Mouse (Mus musculus) bone marrow, adult 2 months (tissue): ENCODE data around the gene Rtp4. TPM values are rescaled to one million over a fixed set of nuclear protein-coding genes. Genes with fewer than 3 reads are reported as not detected.
A peak's percentile ranks its signal among the peaks of the same experiment; 100 is the strongest.

Experiments used
- H3K27ac ChIP-seq: fragments of 200-500 bp; 2 replicates; pipeline ENCODE4 v1.5.1; 2012; ENCODE audit warnings: low read depth, mild to moderate bottlenecking, control low read depth, inconsistent platforms, low read length; ENCODE audit not compliant: control insufficient read depth, poor library complexity, insufficient read depth
- H3K4me1 ChIP-seq: fragments of 200-500 bp; 2 replicates; pipeline ENCODE4 v1.6.1; 2011; ENCODE audit warnings: low read length; ENCODE audit not compliant: control insufficient read depth, insufficient read depth
- H3K4me3 ChIP-seq: fragments of 200-500 bp; replicated peaks from 2 replicates; pipeline ENCODE3; 2011; ENCODE audit warnings: mild to moderate bottlenecking, low read depth, low read length, control low read depth; ENCODE audit not compliant: control insufficient read depth
- CTCF ChIP-seq: fragments of 200-500 bp; IDR thresholded peaks from 2 replicates; pipeline ENCODE4 v1.5.1; 2011; ENCODE audit warnings: low read length, control low read depth; ENCODE audit not compliant: control insufficient read depth, insufficient read depth
- POLR2A ChIP-seq: fragments of 200-500 bp; IDR thresholded peaks from 2 replicates; pipeline ENCODE4 v1.6.1; 2011; ENCODE audit warnings: low read depth, mild to moderate bottlenecking, control low read depth, low read length, borderline replicate concordance; ENCODE audit not compliant: control insufficient read depth
- WGBS: fragments of 180-500 bp; shearing (Covaris S2); methylation state at CpG from one replicate; pipeline ENCODE4 v1.1.7; 2018; 5-methylcytosine and 5-hydroxymethylcytosine counted together
- polyA plus RNA-seq: library from polyadenylated mRNA; stranded (reverse); fragments of >200 nt; gene quantifications from 2 replicates; pipeline ENCODE4 v1.2.4, GENCODE M21; 2011; ENCODE audit warnings: low replicate concordance; ENCODE audit not compliant: missing spikeins, insufficient read depth, insufficient read length

Gene Rtp4
- polyA plus RNA-seq, 1 experiment = 25.6 TPM

DNA sequence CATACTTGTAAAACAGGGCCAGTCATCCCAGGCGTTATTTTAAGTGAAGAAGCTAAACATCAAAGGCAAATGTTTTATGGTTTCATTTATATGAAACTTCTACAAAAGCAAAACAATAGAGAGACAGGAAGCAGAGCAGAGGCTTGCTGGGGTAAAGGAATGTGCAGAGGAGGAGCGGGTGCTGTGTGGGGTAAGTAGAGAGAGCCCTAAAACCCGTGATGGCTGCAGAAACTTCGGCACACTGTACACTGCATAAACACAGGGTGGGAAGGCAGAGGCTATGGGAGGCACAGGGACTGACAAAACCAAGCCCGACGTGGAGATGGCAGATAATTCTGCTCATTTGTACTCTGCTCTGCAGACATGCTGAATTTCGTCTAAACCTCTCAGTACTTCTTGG is 24.3 kb downstream of the Rtp4 start:
- 51% methylated on average over 7 of the region's 7 CpGs for WGBS
- TF ChIP-seq POLR2A (no peak), CTCF (no peak)
- no peak overlapping the region for H3K27ac ChIP-seq
- H3K4me3 ChIP-seq = no peak overlapping the region
- no peaks in the 10 kb centered on the region for H3K4me1 ChIP-seq

DNA sequence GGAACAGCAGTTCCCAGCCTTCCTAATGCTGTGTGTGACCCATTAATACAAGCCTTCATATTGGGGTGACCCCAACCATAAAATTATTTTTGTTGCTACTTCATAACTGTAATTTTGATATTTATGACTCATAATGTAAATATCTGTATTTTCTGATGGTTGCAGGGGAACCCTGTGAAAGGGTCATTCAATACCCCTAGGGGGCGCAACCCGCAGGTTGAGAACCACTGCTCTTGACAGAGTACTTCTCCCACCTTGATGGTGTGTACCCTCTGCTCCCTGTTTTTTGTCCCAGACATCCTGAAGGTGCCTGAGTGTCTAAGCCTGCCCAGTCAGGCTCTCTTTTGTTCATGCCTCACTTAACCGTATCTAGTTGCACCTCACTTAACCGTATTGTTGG is 27.7 kb downstream of the Rtp4 start:
- H3K4me1 ChIP-seq = no peaks in the 10 kb centered on the region
- WGBS = 89% methylated on average over 4 of the region's 4 CpGs
- no peak overlapping the region for H3K27ac ChIP-seq
- H3K4me3 ChIP-seq = no peak overlapping the region
- TF ChIP-seq POLR2A (no peak), CTCF (peak; percentile 20; the same call in 1 of the 2 replicates)

DNA sequence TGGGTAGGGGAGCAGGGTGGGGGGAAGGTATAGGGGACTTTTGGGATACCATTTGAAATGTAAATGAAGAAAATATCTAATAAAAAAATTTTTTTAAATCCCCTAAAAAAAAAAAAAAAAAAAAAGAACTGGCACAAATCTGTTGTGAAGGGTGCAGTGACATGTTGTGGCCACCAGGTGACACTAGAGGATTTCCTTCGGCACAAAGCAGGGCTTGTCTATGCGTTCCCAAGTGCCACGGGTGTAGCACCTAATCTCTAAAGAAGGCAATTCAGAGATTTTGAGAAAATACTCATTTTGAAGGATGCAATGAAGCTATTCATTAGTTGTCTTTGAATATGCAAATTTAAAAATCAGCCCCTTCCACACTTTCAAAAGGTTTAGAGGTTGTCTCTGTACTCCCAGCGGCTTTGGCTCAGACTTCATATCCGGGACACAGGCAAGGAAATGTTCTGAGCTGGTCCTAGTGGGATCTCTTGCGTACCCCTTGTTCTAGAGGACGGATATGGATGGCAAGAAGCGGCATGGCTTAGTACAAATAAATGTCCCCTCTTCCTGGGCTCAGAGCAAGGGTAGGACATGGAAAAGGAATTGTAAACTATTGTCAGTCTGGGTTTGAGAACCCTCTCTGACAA is 30.4 kb downstream of the Rtp4 start:
- TF ChIP-seq CTCF (peak; percentile 90), POLR2A (no peak)
- Histone ChIP-seq H3K27ac (no peak overlapping the region), H3K4me1 (no peaks in the 10 kb centered on the region), H3K4me3 (no peak overlapping the region)
- WGBS = 42% methylated on average over 8 of the region's 8 CpGs

DNA sequence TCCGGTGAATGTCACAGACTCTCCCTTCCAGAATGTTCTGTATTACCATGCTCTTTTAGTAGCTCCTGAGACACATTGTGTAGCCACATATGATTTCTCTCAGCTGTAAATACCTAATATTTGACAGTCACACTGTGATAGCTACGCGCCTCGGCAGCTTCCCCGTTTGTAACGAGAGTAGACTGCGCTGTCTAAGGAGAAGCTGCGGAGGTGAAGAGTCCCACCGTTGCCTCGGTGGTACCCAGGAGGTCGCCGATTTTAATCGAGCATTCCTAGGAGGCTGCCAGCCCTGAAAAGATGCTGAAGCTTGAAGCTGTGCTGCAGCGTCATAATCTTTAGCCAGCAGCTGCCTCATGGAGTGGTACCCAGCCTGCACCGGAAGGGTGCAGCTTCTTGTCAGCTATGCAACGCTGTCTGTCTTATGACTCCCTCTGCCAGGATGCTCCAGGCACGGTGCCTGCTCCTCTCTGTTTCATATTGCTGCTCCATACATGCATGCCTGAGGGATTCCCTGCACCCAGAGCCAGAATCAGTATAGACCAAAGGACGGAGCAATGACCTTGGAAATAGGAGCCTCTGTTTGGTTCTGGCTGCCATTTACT is 31.0 kb downstream of the Rtp4 start:
- no peak for TF ChIP-seq CTCF
- TF ChIP-seq POLR2A = no peak
- H3K27ac ChIP-seq = no peak overlapping the region
- no peak overlapping the region for H3K4me3 ChIP-seq
- WGBS = 80% methylated on average over 18 of the region's 18 CpGs
- no peaks in the 10 kb centered on the region for H3K4me1 ChIP-seq

DNA sequence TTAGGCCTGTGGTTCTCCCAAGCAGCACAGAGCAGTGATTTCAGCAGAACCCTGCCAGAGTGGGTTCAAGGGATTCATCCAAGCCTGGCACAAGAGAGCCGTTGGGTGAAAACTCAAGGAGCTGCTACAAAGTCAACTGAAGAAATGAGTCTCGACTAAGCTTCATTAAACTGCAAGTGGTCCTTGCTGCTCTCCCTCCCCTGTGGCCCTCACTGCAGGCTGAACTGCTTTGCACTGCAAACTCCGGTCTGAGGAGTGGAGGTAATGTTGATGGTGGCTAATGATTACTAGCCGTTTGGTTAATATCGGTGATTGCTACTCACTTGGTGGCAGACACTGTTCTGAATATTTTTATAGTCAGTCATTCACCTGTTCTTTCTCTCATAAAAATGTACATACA is 34.6 kb downstream of the Rtp4 start:
- Histone ChIP-seq H3K4me1 (no peaks in the 10 kb centered on the region; the same call in 1 of the 2 replicates), H3K4me3 (no peak overlapping the region), H3K27ac (no peak overlapping the region)
- TF ChIP-seq CTCF = no peak
- TF ChIP-seq POLR2A = no peak
- WGBS = 82% methylated on average over 5 of the region's 5 CpGs

DNA sequence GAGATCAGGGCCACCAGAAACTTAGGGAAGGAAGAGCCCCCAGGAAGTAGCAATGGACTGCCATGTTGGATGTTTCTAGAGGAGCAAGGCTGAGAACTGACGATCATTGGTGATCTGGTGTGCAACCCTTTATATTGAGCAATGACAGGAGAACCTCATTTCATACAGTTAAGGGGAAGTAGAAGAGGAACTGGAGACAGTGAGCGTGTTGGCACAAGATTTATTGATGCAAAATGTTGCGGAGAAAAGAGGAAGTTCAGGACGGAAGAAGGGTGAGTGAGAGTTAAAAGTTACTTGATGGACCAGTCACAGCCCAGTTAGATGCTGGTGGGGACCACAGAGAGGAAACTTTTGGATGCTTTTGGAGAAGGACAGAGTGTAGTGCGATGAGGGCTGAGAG is 37.1 kb downstream of the Rtp4 start:
- no peak for TF ChIP-seq CTCF
- no peak for TF ChIP-seq POLR2A
- Histone ChIP-seq H3K27ac (peak overlapping the region; percentile 51; the same call in 1 of the 2 replicates), H3K4me1 (no peaks in the 10 kb centered on the region; the same call in 1 of the 2 replicates), H3K4me3 (no peak overlapping the region)
- 5% methylated on average over 5 of the region's 5 CpGs for WGBS

DNA sequence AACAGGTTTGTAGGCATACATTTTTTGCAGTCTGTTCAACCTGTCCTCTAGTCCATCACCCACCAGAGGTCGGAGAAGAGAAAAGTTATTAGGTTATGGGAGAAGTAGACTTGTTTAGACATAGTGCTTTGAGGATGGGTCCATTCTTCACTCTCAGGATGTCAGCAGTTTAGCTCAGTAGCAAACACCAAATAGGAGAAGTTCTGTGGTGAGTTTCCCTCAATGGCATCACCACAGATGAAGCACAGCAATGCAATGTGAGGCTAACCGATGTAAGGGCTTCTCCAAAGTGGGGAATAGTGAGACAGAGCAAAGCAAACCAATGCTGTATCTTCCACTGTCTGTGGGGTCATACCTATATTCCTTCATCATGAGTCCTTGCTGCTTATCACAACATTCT is 37.6 kb downstream of the Rtp4 start:
- peak overlapping the region; percentile 51; the same call in 1 of the 2 replicates for H3K27ac ChIP-seq
- no peak for TF ChIP-seq POLR2A
- no peak for TF ChIP-seq CTCF
- WGBS = 45% methylated on average over 2 of the region's 2 CpGs
- H3K4me3 ChIP-seq = no peak overlapping the region
- no peaks in the 10 kb centered on the region; the same call in 1 of the 2 replicates for H3K4me1 ChIP-seq

DNA sequence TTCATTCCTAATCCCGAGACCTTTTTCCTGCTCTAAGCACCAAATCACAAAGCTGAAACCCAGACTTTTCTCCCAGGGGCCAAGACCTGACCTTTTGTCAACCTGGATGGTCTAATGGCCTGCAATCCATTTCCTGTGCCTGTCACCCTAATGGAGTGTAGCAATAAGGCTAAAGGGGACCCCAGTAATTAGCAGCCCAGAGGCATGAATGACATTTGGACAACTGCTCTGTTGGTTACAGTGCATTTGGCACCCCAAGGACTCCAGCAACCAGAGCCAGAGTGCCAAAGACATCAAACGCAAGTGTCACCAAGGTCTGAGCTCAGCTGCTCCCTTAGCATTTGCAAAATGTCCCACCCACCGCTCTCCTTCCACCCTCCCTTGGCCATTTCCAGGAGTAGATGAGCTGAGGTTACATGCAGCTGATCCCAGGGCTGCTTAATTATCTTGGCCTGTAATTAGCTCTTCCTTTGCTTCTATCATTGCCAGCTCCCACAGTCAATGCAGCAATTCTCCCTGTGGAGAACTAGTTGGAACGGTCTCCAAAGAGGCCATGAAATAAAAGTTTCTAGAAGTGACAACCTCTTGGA is 48.4 kb downstream of the Rtp4 start:
- no peak overlapping the region for H3K4me3 ChIP-seq
- TF ChIP-seq CTCF = no peak
- no peak for TF ChIP-seq POLR2A
- no peaks in the 10 kb centered on the region for H3K4me1 ChIP-seq
- 77% methylated on average over 4 of the region's 4 CpGs for WGBS
- no peak overlapping the region for H3K27ac ChIP-seq
